Mouse (Mus musculus) small intestine, adult 2 months (tissue): ENCODE measurements around the gene Klhl35.

Source experiments
- CTCF ChIP-seq: fragments of 200-500 bp; IDR thresholded peaks from 2 replicates; pipeline ENCODE4 v1.5.1; 2012; ENCODE audit warnings: low read depth, mild to moderate bottlenecking, control low read depth, inconsistent platforms, low read length, moderate library complexity, mixed read lengths; ENCODE audit not compliant: insufficient replicate concordance, insufficient read length; ENCODE audit errors: extremely low read depth
- POLR2A ChIP-seq: fragments of 200-500 bp; IDR thresholded peaks from 2 replicates; pipeline ENCODE4 v1.6.1; 2012; ENCODE audit warnings: low read depth, mild to moderate bottlenecking, control low read depth, inconsistent platforms, low read length, moderate library complexity

DNA sequence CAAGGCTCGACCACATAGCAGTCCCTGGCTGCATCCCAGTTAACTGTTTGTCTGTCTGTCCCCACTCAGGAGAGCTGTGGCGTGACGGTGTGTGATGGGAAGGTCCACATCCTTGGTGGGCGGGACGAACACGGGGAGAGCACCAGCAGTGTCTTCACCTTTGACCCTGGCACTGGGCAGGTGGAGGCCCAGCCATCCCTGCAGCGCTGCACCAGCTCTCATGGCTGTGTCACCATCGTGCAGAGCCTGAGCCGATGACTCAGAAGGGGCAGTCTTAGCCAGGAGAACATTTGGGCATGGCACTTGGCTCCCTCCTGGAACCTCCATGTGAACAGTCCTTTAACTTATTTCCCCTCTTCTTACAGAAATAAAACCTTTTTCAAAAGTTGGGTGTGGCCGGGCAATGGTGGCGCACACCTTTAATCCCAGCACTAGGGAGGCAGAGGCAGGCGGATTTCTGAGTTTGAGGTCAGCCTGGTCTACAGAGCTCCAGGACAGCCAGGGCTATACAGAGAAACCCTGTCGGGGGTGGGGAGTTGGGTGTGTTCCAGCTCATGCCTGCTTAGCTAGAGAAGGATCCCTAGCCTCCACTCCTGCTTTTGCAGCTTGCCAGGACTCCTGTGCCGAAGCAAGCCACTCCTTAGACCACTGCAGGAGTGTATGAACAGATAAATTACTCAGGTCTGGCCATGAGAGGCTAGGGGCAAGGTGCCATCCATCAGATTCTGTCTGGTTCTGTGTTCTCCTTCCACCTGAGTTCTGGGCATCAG lies 8.0 kb downstream of the Klhl35 start:
- TF ChIP-seq CTCF (no peak), POLR2A (no peak)
